Mouse (Mus musculus): ENCODE data around the gene Socs2. TPM values are rescaled to one million over a fixed set of nuclear protein-coding genes. Genes with fewer than 3 reads are reported as not detected.

The Socs2 gene
- polyA plus RNA-seq (2015; fragmentation: Nextera tagmentation; extraction: Ambion mirVana): 106 and 126 TPM in 2 replicates

DNA sequence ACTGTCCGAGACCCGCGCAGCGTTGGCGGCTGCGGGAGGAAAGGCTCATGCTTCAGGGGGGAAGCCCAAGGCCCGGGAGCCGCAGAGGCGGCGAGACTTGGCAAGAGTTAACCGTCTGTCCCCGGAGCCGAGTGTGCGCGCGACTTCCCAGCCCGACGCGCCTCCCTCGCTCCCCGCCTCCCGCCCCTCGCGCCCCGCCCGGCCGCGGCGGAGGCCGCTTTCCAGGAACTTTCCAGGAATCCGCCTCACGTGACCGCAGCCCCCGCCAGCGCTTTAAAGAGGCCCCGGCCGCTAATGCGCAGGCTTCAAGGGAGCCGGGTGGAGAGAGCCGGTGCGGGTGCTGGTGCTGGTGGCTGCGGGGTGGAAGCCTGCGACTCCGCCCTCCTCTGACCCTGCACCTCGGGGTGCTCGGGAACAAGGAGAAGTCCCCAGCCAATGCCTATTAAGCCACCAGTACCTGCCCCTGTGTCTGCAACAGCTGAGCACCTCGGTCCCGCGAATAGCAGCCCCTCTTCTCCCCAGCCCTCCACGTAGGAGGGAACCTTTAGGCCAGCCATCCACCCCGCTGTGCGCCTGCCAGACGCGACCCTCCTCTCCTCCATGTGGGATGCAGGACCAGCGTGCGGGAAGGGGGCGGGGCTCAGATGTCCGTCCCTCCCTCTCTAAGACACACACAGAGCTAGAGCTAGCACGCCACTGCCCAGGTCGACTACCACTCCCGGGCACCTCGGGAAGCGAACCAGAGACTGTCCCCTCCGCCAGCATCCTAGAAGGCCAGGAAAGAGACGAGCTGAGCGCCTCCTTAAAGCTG, at the start of gene Socs2:
Socs2 (minus strand) TSS at position 496 of the 811 bp plus-strand sequence.
- Histone ChIP-seq H3K36me3 (peaks cover 3% of the 10 kb centered on the region; the same call in 1 of the 2 replicates), H3K4me1 (peaks cover 32% of the 10 kb centered on the region), H3K27me3 (replicated peaks) (no peaks in the 10 kb centered on the region), H3K9me3 (replicated peaks) (no peaks in the 10 kb centered on the region), H3K27ac (replicated peaks) (peak within 1 kb of the TSS; percentile 93), H3K9ac (replicated peaks) (peak within 1 kb of the TSS; percentile 90), H3K4me3 (replicated peaks) (peak within 1 kb of the TSS; percentile 90), H3K4me2 (peak within 1 kb of the TSS; percentile 97)
- peak; percentile 89 for ATAC-seq (ENCODE audit: low FRiP score)
- under 1% methylated on average over 65 of the region's 66 CpGs for WGBS

DNA sequence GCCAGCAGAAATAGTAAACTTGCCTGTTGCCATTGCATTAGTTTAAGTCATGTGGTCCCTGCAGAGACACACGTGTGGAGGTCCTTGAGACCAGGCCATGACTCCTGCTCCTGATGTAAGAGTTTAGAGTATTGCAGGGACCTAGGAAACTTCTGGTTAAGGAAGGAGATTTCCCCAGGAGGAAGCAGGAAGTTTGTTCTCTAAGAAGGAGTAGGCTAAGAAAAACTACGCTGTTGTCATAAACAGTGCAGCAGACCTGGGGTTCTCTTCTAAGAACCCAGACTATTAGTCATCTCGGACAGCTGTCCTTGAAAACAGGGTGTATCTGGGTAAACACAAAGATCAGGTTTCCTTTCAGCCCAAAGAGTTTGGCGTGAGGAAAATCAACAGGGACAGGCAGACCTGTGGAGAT, 48.5 kb upstream of the Socs2 start:
- WGBS: 70% methylated on average over 4 of the region's 4 CpGs
- ATAC-seq (ENCODE audit: low FRiP score): no peak
- no peak overlapping the region for H3K9ac ChIP-seq (replicated peaks)
- no peaks in the 10 kb centered on the region for H3K4me1 ChIP-seq
- no peaks in the 10 kb centered on the region for H3K27me3 ChIP-seq (replicated peaks)
- H3K36me3 ChIP-seq: no peaks in the 10 kb centered on the region
- no peak overlapping the region for H3K4me2 ChIP-seq
- H3K27ac ChIP-seq (replicated peaks): no peak overlapping the region
- H3K9me3 ChIP-seq (replicated peaks): no peaks in the 10 kb centered on the region
- no peak overlapping the region for H3K4me3 ChIP-seq (replicated peaks)

DNA sequence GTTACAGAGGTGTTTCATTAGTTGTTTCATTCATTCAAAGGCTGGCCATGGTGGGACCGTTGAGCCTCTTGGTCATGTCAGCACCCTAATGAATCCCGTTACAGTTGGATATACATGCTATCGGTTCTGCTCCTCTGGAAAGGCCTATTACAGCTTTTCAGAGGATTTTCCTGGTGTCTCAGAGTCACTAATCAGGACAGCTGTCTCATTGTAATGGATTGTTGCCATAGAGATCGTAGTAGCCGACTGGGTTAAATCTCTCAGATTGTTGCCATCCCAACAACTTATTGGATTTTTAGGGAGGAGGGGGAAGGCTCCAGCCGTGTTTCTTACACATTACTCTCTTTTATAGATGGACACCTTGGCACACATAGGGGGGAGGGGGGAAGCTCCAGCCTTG, 47.5 kb upstream of the Socs2 start:
- ATAC-seq (ENCODE audit: low FRiP score): no peak
- no peaks in the 10 kb centered on the region for H3K36me3 ChIP-seq
- no peaks in the 10 kb centered on the region for H3K4me1 ChIP-seq
- no peaks in the 10 kb centered on the region for H3K9me3 ChIP-seq (replicated peaks)
- H3K4me2 ChIP-seq: no peak overlapping the region
- WGBS: 58% methylated on average over 6 of the region's 6 CpGs
- H3K4me3 ChIP-seq (replicated peaks): no peak overlapping the region
- H3K27me3 ChIP-seq (replicated peaks): no peaks in the 10 kb centered on the region
- no peak overlapping the region for H3K9ac ChIP-seq (replicated peaks)
- no peak overlapping the region for H3K27ac ChIP-seq (replicated peaks)

DNA sequence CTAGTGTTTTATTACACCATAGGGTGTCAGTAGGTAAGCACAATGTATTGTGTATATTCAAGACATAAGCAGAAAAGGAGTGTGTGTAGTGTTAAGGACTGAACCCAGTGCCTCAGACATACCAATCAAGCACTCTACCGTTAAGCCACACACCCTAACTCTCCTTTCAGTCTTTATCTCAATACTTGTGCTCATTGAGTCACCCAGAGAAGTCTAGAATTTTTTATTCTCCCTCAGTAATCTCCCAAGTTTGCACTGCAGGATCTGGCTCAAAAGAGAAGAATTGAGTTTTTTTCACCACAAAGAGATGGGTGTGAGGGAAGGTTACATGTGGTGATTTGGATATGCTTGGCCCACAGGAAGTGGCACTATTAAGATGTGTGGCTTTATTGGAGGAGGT, 45.3 kb upstream of the Socs2 start:
- H3K27ac ChIP-seq (replicated peaks): no peak overlapping the region
- no peaks in the 10 kb centered on the region for H3K9me3 ChIP-seq (replicated peaks)
- H3K27me3 ChIP-seq (replicated peaks): no peaks in the 10 kb centered on the region
- H3K36me3 ChIP-seq: no peaks in the 10 kb centered on the region
- WGBS: 62% methylated on average over 1 of the region's 1 CpGs
- no peak overlapping the region for H3K4me3 ChIP-seq (replicated peaks)
- ATAC-seq (ENCODE audit: low FRiP score): no peak
- no peak overlapping the region for H3K9ac ChIP-seq (replicated peaks)
- H3K4me1 ChIP-seq: no peaks in the 10 kb centered on the region
- H3K4me2 ChIP-seq: no peak overlapping the region

DNA sequence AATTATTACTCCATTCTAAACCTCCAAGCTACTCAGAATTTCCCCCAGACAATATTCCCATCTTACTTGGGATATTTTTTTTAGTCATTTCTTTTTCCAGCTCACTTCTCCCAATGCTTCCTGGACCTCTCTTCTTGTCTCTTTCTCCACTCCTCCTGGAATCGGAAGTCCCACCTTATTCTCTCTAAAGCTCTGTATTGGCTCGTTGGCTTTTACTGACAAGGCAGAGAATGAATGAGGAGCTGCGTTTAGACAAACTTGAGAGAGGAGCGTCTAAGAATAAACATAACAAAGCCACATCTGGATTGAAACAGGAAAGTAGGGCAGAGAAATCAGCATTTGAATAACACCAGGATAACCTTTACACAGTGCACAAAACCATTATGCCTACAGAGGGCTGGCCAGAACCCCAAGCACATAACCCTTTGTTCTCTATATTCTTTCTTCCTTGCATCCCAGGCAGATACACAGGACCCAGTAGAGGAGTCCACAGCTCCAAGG, 44.1 kb upstream of the Socs2 start:
- Histone ChIP-seq H3K9ac (replicated peaks) (no peak overlapping the region), H3K4me3 (replicated peaks) (no peak overlapping the region), H3K27ac (replicated peaks) (no peak overlapping the region), H3K4me1 (no peaks in the 10 kb centered on the region), H3K9me3 (replicated peaks) (no peaks in the 10 kb centered on the region), H3K4me2 (no peak overlapping the region), H3K27me3 (replicated peaks) (no peaks in the 10 kb centered on the region), H3K36me3 (no peaks in the 10 kb centered on the region)
- WGBS: 56% methylated on average over 4 of the region's 4 CpGs
- ATAC-seq (ENCODE audit: low FRiP score): no peak

DNA sequence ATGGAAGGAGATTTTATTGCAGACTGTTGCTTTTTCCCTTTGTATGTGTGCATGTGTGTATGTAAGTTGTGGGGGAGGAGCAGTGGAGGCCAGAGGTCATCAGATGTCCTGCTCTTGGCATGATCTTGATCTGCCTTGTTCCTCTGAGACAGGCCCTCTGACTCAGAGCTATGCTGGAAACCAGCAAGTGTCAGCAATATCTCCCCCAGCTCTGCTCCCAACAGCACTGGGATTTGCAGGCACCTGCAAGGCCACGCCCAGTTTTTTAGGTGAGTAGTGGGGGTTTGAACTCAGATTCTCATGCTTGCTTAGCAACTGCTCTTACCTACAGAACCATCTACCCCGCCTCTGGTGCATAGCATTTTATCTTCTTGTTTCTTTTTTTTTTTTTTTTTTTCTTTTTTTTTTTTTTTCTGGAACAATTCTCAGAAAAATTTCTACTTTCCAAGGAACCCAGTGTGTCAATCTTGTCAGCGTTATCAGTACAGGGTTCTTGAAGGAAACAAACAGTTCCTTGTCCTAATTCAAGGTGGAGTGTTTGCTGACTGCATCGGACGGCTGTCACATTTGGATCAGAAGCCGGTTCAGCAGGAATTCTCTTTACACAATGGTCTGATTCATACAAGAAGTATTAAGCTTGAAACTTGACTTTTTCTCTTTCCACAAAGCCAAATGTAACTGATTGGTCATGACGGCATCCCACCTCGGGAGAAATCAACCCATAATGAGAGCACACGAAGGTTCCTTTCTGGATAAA, 41.2 kb upstream of the Socs2 start:
- no peaks in the 10 kb centered on the region for H3K36me3 ChIP-seq
- H3K4me2 ChIP-seq: no peak overlapping the region
- H3K27me3 ChIP-seq (replicated peaks): no peaks in the 10 kb centered on the region
- no peak for ATAC-seq (ENCODE audit: low FRiP score)
- H3K4me1 ChIP-seq: no peaks in the 10 kb centered on the region
- no peak overlapping the region for H3K9ac ChIP-seq (replicated peaks)
- WGBS: 89% methylated on average over 9 of the region's 9 CpGs
- no peaks in the 10 kb centered on the region for H3K9me3 ChIP-seq (replicated peaks)
- no peak overlapping the region for H3K4me3 ChIP-seq (replicated peaks)
- H3K27ac ChIP-seq (replicated peaks): no peak overlapping the region

DNA sequence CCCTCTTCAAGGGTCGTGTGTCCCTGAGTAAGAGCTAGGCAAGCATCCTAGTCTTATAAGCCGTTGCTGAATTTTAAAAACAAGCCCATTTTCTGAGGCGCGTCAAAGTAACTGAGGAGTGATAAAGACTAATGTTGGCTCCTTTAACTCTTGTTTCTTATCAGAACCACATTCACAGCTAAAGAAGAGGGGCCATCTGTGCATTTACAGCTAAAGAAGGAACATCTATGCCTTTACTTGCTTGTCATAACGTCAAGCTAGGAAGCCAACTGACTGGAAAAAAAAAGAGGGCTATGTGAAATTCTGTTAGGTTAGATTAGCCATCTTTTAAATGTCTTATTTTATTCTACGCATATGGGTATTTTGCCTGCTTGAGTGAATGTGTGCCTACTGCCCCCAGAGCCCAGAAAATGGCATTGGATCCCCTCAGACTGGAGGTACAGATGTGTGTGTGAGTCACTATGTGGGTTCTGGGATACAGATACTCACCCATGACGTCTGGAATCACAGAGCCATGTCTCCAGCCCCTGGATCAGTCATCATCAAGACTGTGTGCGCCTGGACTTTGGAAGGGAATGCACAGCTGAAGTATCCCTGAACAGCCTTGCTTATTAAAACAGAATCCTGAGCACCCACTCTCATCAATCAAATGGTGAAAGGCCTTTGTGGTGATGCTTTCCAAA, 40.5 kb upstream of the Socs2 start:
- Histone ChIP-seq H3K9me3 (replicated peaks) (no peaks in the 10 kb centered on the region), H3K27me3 (replicated peaks) (no peaks in the 10 kb centered on the region), H3K9ac (replicated peaks) (no peak overlapping the region), H3K4me1 (no peaks in the 10 kb centered on the region), H3K36me3 (no peaks in the 10 kb centered on the region), H3K4me3 (replicated peaks) (no peak overlapping the region), H3K27ac (replicated peaks) (no peak overlapping the region), H3K4me2 (no peak overlapping the region)
- no peak for ATAC-seq (ENCODE audit: low FRiP score)
- 86% methylated on average over 8 of the region's 8 CpGs for WGBS

DNA sequence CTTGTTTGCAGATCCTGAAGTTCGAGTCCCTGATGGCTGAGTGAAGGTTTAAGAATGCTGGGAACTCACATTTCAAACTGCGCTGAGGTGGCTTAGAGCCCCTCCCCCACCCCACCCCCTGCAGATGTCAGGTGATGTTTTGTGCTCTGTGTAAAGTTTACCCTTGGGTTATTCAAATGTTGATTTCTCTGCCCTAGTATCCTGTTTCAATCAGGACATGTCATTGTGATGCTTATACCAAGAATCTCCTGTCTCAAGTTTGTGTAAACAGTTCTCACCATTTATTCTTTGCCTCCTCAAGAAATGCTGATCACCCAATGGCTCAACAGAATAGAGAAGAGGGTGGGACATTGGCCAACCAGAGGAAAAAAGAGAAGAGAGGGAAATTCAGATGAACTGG, 39.1 kb upstream of the Socs2 start:
- Histone ChIP-seq H3K27me3 (replicated peaks) (no peaks in the 10 kb centered on the region), H3K4me3 (replicated peaks) (no peak overlapping the region), H3K4me2 (no peak overlapping the region), H3K9me3 (replicated peaks) (no peaks in the 10 kb centered on the region), H3K36me3 (no peaks in the 10 kb centered on the region), H3K9ac (replicated peaks) (no peak overlapping the region), H3K27ac (replicated peaks) (no peak overlapping the region), H3K4me1 (no peaks in the 10 kb centered on the region)
- no peak for ATAC-seq (ENCODE audit: low FRiP score)
- 59% methylated on average over 2 of the region's 2 CpGs for WGBS

DNA sequence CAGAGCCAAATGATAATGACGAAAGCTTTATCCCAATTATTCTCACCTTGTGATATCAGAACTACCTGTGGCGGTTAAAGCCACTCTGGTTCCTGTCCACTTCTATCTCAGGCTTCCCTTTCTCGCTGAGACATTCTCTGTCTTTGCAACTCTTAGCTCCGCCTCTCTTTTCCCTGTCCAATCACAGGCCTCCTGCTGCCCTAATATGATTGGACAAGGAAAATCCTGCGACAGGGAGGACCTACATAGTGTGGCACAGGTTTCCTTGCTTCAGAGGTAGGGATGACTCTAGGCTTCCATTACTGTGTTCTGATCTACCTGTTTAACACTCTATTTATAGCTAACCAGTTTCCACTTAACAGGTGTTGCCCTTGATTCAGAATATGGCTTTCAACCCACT, 36.3 kb upstream of the Socs2 start:
- WGBS: 85% methylated on average over 5 of the region's 5 CpGs
- ATAC-seq (ENCODE audit: low FRiP score): no peak
- Histone ChIP-seq H3K4me1 (no peaks in the 10 kb centered on the region), H3K27ac (replicated peaks) (no peak overlapping the region), H3K4me2 (no peak overlapping the region), H3K36me3 (no peaks in the 10 kb centered on the region), H3K27me3 (replicated peaks) (no peaks in the 10 kb centered on the region), H3K4me3 (replicated peaks) (no peak overlapping the region), H3K9me3 (replicated peaks) (no peaks in the 10 kb centered on the region), H3K9ac (replicated peaks) (no peak overlapping the region)

DNA sequence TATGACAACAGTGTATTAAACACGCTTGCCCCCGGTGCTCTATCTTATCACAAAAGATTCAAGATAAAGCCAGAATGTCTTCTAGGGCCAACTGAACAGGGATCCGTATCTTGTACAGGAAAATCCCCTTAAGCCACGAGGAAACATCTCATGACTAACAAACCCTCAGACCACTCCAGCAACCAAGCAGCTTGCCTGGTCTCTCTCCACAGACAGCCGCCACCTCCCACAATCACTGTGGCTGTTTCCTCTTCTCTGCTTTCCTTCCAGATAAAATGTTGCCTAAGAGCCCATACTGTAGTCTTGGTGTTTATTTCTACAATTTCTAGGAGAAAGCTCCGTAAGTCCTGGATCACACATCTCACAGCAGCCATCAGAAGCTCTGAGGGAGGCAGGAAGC, 32.1 kb upstream of the Socs2 start:
- Histone ChIP-seq H3K4me1 (no peaks in the 10 kb centered on the region), H3K9ac (replicated peaks) (no peak overlapping the region), H3K27ac (replicated peaks) (no peak overlapping the region), H3K27me3 (replicated peaks) (no peaks in the 10 kb centered on the region), H3K9me3 (replicated peaks) (no peaks in the 10 kb centered on the region), H3K4me2 (no peak overlapping the region), H3K4me3 (replicated peaks) (no peak overlapping the region), H3K36me3 (no peaks in the 10 kb centered on the region)
- 90% methylated on average over 6 of the region's 6 CpGs for WGBS
- no peak for ATAC-seq (ENCODE audit: low FRiP score)

DNA sequence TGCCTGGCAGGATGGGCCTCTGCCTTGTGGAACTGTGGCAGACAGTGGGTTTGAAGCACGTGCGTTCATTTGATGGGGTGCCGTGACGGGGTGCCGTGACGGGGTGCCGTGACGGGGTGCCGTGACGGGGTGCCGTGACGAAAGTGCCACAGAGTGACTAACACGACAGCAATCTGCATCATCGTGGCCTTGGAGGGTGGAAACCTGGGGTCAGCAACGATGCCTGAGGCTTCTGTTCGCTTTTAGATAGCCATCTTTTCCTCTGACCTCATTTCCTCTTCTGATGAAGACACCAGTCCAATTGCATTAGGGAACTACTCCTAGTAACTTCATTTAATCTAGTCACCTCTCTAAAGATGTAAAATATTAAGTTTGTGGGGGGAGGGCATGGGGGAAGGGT, 31.0 kb upstream of the Socs2 start:
- Histone ChIP-seq H3K27ac (replicated peaks) (no peak overlapping the region), H3K4me2 (no peak overlapping the region), H3K4me3 (replicated peaks) (no peak overlapping the region), H3K36me3 (no peaks in the 10 kb centered on the region), H3K27me3 (replicated peaks) (no peaks in the 10 kb centered on the region), H3K9me3 (replicated peaks) (no peaks in the 10 kb centered on the region), H3K9ac (replicated peaks) (no peak overlapping the region), H3K4me1 (no peaks in the 10 kb centered on the region)
- 92% methylated on average over 16 of the region's 16 CpGs for WGBS
- ATAC-seq (ENCODE audit: low FRiP score): no peak

Measured in neural tube, embryonic 15.5 days (tissue).